Mouse (Mus musculus) ovary, adult 10 weeks (tissue): Measurements from ENCODE around the gene Sms. TPM values are rescaled to one million over a fixed set of nuclear protein-coding genes. Genes with fewer than 3 reads are reported as not detected.

Experiments used
- polyA plus RNA-seq: library from polyadenylated mRNA; stranded (reverse); fragments of 350-450 nt; fragmentation: Illumina TruSeq; extraction: RNeasy Lipid Tissue Mini Kit (QIAGEN cat#74804); gene quantifications from one replicate; pipeline ENCODE4 v1.2.3, GENCODE M21; 2014

Gene Sms
- polyA plus RNA-seq: 68.0 TPM

DNA sequence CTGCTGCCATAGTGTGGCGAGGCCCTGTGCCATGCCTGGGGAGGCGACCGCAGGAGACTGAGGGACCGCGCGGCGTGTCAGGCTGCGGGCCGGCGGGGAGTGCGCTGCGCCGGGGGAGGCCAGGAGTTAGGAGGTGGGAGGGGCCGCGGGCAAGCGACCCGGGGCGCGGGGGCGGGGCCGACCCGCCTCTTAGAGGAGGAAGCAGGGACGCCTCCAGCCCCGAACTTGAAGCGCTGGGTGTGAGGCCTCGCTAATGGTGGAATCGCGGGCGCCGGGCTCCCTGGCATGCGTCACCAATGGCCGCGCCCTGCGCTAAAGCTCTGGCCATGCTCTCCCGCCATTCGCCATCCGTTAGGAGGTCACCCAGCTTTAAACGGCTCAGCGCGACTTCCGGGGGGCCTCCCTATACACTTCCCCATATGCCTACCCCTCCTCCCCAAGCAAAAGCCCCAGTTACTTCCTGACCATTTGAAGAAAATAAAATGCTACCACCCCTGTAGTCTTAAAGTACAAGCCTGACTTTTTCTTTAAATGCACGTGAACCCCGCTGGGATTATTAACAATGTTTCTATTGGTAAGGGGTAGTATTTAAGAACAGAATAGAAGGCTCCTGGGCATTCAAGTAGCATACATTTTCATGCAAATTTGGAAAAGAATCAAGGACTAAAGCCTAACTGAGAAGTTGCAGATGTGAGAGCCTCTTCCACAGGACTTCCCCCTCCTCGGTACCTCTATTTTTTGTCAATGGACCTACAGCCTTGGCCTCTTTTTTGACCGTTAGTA, at the start of gene Sms:
Gene Sms (minus strand): TSS at position 344 of the 783 bp plus-strand sequence.

DNA sequence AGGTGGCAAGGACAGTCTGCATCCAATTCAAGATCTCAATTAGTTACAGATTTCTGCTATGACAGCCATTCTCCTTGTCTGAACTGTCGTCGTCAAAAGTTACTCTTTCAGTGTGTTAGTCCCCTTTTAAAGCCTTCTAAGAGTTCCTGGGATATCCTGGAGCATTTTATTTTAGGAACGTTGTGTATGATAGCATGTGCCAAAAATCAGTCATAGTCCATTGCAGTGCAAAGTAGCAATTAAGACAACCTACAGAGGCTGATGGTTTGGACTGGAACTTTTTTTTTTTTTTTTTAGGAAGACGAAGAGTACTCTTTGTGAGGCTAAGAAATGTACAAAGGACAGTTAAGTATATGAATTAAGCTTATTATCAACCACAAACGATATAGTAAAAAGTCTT, 76.9 kb downstream of the Sms start, which contains the start of gene Phex:
Gene Phex (minus strand): TSS at position 101 of the 400 bp plus-strand sequence.

Other genes with a start within 250 kb of the Sms start
- 37.3 TPM for gene Phex, start 77.0 kb downstream of the Sms start, polyA plus RNA-seq
- 12.7 TPM for gene Yy2, start 76.7 kb upstream of the Sms start, polyA plus RNA-seq
- gene Mbtps2, start 106.4 kb upstream of the Sms start, polyA plus RNA-seq: 88.7 TPM
- gene Smpx, start 206.6 kb upstream of the Sms start, polyA plus RNA-seq: 135 TPM